Mouse (Mus musculus) lung, adult 18-20 months (tissue): Measurements from ENCODE around the gene Rnpc3.
"Not testable (repeated sequence)": the region's sequence is repeated elsewhere in the genome, so short reads cannot be mapped to it uniquely, and the experiment has no call there.

Source experiments
- DNase-seq, 2 experiments: peaks; one replicate each; pipeline ENCODE4 v3.0.0; 2022; ENCODE audit warnings: mixed read lengths in 2 of 2

Rnpc3 gene

DNA sequence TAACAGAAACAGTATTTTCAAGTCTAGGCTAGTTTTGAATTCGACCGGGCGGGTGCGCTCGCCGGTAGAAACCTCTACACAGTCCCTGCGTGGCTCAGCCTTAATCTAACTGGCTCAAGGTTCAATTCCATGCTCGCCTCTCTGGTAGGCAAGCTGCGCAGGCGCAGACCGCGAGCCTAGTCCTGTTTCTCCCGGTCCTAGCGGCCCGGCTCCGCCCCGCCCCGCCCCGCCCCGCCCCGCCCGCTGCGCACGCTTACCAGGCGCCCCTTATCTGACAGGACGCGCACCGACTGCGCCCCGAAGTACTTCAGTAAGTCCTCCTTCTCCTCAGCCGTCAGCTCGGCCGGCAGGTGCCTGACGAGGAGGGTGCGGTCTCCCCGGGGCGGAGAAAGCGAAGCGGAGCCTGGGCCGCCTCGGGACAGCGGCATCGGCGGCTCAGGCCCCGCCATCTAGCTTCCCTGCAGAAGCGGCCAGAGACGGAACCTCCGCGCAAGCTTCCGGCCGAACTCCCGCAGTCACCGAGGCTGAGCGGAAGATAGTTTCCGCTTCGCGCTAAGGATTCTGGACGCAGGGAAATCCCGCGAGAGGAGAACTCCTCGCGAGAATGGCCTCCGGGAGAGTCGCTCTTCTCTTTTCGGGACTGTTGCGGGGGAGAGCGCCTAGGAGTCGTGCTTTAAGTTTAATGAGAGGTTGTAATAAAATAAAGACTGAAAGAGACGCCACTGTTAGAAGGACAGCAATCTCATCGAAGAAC, at the start of gene Rnpc3:
Gene Rnpc3 (minus strand): TSS at position 544 of the 754 bp plus-strand sequence.
- DNase-seq, result peak; percentile 95 to 97

DNA sequence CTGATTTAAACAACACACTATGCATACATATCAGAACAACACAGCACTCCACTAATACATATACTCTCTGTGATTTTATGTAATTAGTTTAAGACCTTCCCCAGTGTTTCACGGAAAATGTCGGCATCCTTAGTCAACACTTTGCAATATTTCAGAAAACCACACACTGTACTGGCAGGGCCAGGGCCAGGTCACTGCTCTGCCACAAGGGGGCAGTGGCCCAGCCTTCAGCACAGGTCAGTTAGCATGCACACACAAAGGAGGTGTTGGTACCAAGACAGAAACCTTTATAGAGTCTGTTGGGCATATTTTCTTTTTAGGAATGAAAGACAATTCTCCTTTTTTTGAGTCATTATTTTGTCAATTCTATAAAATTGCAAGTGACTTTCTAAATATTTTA, 27.0 kb upstream of the Rnpc3 start:
- peak in 1 of 2 experiments; percentile 4 for DNase-seq

DNA sequence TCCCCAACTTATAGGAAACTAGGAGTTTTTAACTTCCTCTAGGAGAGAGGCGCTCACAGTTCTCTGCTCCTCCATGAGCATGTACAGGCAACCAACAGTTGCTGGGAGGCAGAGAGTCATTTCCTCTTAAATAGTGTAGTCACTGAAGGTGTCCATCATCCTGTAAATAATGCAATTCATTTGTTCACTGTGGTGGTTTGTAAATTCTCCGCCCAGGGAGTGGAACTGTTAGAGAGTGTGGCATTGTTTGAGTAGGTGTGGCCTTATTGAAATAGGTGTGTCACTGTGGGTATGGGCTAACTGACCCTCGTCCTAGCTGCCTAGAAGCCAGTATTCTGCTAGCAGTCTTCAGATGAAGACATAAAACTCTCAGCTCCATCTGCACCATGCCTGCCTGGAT, 24.4 kb upstream of the Rnpc3 start:
- no peak for DNase-seq

DNA sequence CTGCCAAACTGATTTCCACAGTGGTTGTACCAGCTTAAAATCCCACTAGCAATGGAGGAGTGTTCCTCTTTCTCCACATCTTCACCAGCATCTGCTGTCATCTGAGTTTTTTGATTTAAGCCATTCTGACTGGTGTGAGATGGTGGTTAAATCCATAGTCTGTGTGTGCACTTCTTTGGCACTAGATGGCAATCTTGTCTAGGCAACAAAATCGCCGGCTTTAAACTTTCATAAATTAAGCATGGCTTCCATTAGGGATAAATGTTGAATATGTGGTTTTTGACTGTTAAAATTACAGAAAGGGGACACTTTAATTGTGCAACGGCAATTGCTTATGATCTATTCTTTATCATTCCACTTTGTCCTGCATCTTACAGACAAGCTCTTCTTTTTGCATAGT, 21.4 kb upstream of the Rnpc3 start:
- DNase-seq, result not testable (repeated sequence)

DNA sequence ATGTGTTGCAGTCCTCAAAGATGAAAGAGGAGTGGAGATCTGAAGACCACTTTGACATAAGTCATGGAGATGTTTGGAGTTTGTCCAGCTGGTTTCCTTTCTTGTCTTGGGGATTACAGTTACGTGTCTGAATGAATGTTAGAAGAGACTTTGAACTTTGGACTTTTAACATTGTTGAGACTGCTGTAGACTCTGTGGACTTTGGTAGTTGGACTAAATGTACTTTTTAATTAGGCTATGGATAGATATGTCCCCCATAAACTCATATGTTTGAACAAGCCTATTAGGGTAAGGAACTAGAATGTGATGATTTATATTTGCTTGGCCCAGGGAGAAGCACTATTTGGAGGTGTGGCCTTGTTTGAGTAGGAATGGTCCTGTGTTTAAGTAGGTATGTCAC, 9.6 kb upstream of the Rnpc3 start:
- no peak for DNase-seq

DNA sequence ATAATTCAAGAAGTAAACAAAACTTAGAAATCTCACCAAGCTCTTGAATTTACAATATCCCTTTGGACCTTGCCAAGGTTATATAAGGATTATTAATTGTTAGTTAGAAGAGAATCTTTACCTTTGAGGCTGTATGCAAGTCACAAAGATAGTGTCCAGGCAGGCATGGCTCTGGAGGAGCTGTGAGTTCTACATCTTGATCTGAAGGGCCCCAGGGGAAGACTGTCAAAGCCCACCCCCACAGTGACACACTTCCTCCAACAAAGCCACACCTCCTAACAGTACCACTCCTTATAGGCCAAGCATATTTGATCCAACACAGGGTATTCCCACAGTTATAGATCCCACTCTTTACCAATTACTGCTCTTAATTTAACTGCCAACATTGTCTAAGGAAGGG, 4.3 kb upstream of the Rnpc3 start:
- no peak for DNase-seq

GRCm38 (mm10) chr3:113631611-113632010, 1.7 kb upstream of the Rnpc3 start:
- DNase-seq, result no peak

GRCm38 (mm10) chr3:113630564-113630963, 615 bp upstream of the Rnpc3 start:
- DNase-seq, result peak in 1 of 2 experiments; percentile 4

- DNase-seq, result no peak
These were observed 23.4 kb downstream of the Rnpc3 start, which contains the start of gene Amy1 for GRCm38 (mm10) chr3:113606599-113606998. TSS of gene Amy1 (minus strand) at chr3:113606699.

- DNase-seq, result no peak
These were observed 39.1 kb downstream of the Rnpc3 start for GRCm38 (mm10) chr3:113590844-113591243.

- DNase-seq, result no peak
These were observed 55.4 kb downstream of the Rnpc3 start for GRCm38 (mm10) chr3:113574578-113574977.

GRCm38 (mm10) chr3:113574138-113574537, 55.8 kb downstream of the Rnpc3 start:
- DNase-seq, result no peak

DNA sequence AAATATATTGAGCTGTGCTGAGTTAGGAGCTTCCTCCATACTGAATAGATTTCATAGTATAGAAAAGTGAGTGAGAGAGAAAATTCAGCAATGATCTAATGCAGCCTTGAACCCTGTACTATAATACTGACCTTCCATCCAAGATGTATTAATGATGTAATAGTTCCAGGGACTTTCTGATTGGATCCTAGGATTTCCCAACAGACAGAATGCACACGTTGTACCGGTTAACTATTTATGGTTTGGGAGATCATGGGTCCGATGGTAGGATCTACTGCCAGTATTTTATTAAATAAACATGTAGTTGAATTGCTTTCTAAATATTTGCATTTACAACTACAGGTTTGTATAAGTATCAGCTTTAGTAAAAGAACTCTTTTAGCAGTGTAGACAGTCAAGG, 57.8 kb downstream of the Rnpc3 start:
- DNase-seq, result no peak
